Mouse (Mus musculus): ENCODE data around the gene Gli3. TPM values are rescaled to one million over a fixed set of nuclear protein-coding genes. Genes with fewer than 3 reads are reported as not detected.

Gli3 gene
- polyA plus RNA-seq, 2 experiments from 2014 or later = not detected

DNA sequence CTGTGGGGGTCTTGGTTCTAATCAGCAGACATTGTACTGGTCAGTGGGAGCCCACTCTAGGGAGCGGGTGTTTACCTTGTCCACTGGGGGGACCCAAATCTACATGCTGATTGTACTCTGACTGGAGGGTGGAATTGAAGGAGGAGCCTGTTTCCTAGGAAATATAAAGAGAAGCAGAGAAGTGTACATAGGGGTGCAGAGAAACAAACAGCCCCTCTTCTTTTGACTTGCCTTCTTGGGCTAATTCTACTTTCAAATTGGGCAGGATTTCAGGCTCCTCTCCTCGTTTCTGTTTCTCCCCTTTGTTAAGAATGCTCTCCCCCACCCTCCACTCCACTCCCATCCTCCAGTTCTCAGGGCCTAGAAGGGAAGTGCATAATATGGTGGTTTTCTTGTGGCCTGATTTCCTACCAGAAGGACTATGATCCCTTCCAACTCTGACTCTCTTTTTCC lies 93.6 kb downstream of the Gli3 start:
- no peak for ATAC-seq

- ATAC-seq = no peak
These were observed 98.4 kb downstream of the Gli3 start for GRCm38 (mm10) chr13:15561441-15561840.

GRCm38 (mm10) chr13:15570908-15571568 lies 108.0 kb downstream of the Gli3 start:
- no peak for ATAC-seq

GRCm38 (mm10) chr13:15577133-15577917 lies 114.3 kb downstream of the Gli3 start:
- no peak for ATAC-seq

GRCm38 (mm10) chr13:15580458-15580857 lies 117.4 kb downstream of the Gli3 start:
- no peak for ATAC-seq

- ATAC-seq = no peak
These were observed 122.9 kb downstream of the Gli3 start for GRCm38 (mm10) chr13:15585941-15586340.

- no peak for ATAC-seq
These were observed 125.5 kb downstream of the Gli3 start for GRCm38 (mm10) chr13:15588278-15589272.

DNA sequence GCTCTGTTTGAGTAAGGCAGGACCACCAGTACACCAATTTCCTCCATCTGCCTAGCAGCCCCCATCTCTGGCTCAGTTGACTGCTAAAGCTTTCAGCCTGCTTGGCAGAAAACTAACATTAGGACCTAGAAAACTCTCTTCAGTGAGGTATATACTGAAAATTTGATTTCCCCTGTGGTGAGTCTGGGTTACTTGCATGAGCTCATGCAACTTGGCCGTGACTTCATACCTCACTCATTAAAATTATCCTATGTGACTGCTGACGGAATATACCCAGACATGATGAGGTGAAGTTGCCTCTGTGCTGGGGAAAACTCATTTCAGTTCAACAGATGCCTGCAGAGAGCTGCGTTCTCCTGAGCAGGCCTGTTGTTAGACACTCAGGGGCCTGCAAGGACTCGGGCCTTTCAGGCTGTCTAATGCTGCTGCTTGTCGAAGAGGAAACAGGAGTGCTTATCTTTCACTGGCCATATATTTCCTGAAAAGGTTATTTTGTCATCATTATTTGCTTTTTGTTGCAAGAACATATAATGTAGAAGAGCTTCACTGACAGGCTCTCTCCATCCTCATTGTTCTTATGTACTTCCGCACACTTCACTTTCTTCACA lies 127.4 kb downstream of the Gli3 start:
- no peak for ATAC-seq

- ATAC-seq = no peak
These were observed 133.6 kb downstream of the Gli3 start for GRCm38 (mm10) chr13:15596667-15597066.

GRCm38 (mm10) chr13:15599741-15600140 lies 136.7 kb downstream of the Gli3 start:
- no peak for ATAC-seq

- ATAC-seq = no peak
These were observed 139.1 kb downstream of the Gli3 start for GRCm38 (mm10) chr13:15602161-15602560.

GRCm38 (mm10) chr13:15602677-15603221 lies 139.7 kb downstream of the Gli3 start:
- ATAC-seq = no peak

GRCm38 (mm10) chr13:15604074-15604473 lies 141.0 kb downstream of the Gli3 start:
- no peak for ATAC-seq

GRCm38 (mm10) chr13:15617423-15617822 lies 154.4 kb downstream of the Gli3 start:
- ATAC-seq = no peak

GRCm38 (mm10) chr13:15618051-15618692 lies 155.1 kb downstream of the Gli3 start:
- no peak for ATAC-seq

GRCm38 (mm10) chr13:15621009-15621408 lies 158.0 kb downstream of the Gli3 start:
- ATAC-seq = no peak

GRCm38 (mm10) chr13:15624490-15625353 lies 161.7 kb downstream of the Gli3 start:
- no peak for ATAC-seq

DNA sequence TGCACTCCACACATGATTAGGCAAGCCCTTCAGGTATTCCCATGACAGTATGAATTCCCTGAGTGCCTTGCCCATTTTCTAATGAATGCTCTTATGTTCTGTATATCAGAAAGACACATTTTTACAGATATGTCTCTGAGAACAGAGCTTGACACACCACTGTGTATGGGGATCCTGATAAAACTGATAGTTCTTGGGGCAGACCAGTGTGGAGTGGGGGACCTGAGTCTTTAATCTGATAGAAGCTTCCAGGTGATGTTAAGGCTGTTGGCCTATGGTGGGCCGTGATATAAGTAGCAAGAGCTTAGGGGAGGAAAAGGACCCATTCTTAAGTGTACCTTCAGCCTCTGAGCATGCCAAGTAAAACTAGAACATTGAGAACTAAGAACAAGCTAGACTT lies 178.5 kb downstream of the Gli3 start:
- no peak for ATAC-seq

DNA sequence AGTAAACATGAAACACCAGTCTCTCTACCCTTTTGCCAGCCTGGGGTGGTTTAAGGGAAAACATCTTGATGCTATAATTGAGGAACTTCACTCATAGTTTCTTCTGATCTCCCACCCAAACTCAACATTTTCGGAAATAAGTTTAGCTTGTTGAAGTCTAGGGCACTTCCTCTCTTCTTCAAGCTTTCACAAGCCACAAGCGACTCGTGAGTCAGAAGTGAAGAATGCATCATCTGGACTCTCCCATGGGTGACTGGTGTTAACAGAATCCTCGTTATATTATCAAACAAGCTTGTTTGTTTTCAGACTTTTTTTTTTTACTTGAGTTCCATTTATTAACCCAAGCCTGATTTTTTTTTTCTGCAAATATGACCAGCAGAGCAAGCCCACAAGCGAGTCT lies 197.5 kb downstream of the Gli3 start:
- no peak for ATAC-seq

DNA sequence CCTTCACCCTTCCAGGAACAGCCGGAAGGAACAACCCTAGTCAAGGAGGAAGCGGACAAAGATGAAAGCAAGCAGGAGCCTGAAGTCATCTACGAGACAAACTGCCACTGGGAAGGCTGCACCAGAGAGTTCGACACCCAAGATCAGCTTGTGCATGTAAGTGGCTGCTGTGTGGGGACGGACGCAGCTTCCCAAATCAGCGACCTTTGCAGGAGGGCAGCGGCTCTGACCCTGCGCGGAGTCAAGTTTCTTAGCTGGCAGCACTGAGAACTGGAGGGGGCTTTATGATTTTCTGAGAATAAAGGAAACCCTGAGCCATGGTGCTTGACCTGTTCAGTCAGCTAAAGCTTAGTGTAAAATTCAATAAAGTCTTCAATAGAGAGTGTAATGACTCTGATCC lies 199.3 kb downstream of the Gli3 start:
- ATAC-seq = no peak

All from CD4-positive, CD25-positive, alpha-beta regulatory T cell, adult 4 months (primary cell).